Mouse (Mus musculus): ENCODE results near the gene Fbxw8.
A peak's percentile ranks its signal among the peaks of the same experiment; 100 is the strongest.

Fbxw8 gene

DNA sequence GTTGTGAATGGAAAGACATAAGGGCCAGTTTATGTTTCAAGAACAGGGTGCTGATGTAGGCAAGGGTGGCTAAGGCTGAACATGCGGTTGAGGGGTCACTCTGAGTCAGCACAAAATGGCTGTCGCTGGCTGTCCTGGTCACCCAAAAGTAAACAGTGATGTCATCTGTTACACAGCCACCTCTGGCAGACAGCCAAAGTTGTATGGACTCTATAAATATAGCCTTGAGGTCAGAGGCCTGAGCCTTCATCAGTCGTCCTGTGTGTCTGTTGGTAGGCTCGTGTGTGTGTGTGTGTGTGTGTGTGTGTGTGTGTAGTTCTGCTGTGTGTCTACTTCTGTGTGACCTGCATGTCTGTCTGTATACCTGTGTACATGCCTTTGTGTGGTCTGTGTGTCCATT lies 1.7 kb upstream of the Fbxw8 start:
- no peak for DNase-seq (ENCODE audit: low read depth, low spot score)

DNA sequence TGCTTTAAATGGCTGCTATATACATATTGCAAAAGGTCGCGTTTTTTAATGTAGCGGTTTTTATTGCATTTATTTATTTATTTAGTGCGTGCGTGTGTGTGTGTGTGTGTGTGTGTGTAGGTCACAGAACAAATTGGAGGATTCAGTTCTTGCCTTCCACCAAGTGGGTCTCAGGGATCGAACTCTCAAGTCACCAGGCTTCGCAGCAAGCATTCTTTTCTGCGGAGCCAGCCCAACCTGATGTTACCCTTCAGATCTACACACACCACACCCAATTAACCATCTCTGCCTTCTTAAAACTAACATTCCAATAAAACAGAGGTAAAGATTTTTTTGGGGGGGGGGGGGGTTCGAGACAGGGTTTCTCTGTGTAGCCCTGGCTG lies 292 bp upstream of the Fbxw8 start:
- DNase-seq (ENCODE audit: low read depth, low spot score): no peak

DNA sequence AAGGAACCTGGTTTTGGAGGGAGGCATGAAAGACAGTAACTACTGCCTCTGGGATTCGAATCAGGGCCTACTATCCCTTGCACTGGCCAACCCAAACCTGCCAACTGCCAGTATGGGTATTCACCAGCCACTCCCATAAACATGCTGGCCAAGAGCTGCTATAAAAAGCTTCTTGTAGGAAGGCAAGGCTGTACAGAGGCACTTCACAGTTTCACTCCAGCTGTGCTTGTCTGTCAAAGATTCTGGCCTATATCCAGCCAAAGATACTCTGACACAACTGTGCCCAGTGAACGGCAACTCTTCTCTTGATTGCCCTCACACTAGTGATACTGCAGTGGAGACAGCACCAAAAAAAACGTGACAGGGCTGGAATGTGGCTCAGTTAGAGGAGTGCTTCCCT lies 5.6 kb downstream of the Fbxw8 start:
- no peak for DNase-seq (ENCODE audit: low read depth, low spot score)

GRCm38 (mm10) chr5:118147264-118147663 lies 8.0 kb downstream of the Fbxw8 start:
- no peak for DNase-seq (ENCODE audit: low read depth, low spot score)

GRCm38 (mm10) chr5:118145999-118146679 lies 9.1 kb downstream of the Fbxw8 start:
- no peak for DNase-seq (ENCODE audit: low read depth, low spot score)

DNA sequence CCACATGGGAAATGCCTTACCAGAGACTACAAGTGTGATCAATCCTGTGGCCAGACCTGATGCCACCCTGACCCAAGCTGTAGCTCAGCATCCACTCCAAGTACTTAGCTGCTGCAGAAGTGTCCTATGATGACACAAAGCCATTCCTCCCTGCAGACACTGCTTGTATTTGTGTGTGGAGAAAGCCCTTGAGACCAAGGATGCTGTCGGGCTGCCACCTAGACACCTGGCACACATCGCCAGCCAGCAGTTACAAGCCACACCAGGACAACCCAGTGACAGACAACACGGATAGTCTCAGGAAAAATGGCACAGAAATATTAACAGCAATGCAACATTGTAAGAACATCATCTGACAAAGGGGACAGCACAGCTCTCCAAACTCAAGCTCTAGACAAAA lies 9.8 kb downstream of the Fbxw8 start:
- DNase-seq (ENCODE audit: low read depth, low spot score): no peak

DNA sequence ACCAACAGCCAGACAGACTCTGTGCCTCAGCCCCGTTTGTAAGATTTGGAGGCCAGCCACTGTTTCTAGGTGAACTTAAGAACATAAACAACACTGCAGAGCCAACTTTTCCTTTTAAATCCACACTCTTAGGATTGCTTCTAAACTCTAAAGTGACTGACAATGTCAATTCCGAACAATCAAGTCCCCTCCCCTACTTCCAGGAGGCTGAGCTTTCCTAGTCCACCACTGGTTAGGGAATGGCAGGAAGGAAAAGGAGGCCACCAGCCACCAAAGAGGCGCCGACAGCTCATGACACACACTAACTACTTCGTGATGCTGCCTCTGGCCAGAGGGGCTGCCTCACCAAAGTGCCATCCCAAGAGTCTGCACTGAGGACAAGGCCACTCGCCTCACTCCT lies 10.5 kb downstream of the Fbxw8 start:
- DNase-seq (ENCODE audit: low read depth, low spot score): no peak

- DNase-seq (ENCODE audit: low read depth, low spot score): no peak
Measured at GRCm38 (mm10) chr5:118144327-118144726, 10.9 kb downstream of the Fbxw8 start.

DNA sequence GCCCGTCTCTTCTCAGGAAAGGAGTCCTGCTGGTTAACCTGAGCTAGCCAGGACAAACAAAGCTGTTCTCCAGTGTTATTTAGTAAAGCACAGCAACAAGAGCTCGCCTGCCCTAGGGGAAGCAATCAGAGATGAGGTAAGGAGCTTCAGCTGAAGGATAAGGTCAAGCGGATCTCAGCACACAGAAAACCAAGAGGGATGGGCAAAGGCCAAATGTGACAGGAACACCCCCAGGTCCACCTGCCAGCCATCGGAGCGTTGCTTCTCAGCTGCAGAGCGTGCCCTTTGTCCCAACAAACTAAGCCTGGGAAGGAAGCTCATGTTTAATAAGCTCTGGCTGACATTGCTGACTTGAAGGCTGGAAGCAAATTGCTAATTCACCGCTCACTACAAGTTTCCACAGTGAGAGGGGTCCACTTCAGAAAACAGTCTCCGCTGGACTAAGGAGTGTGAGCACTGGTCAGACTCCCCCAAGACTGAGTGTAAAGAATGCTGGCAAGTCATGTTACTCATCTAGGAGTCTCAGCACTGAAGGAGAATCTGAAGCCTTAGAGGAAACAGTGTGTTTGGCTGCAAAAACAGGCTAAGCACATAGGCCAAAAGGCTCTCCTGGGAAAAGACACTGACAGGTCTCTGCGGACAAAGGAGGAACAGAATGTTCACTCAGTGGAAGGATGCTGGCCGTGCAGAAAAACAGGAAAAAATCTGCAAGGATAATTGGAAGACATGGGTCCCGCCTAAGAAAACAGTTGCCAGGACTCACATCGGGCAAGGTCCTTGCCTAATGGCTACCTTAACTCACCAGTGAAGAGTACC lies 11.8 kb downstream of the Fbxw8 start:
- DNase-seq (ENCODE audit: low read depth, low spot score): no peak

DNA sequence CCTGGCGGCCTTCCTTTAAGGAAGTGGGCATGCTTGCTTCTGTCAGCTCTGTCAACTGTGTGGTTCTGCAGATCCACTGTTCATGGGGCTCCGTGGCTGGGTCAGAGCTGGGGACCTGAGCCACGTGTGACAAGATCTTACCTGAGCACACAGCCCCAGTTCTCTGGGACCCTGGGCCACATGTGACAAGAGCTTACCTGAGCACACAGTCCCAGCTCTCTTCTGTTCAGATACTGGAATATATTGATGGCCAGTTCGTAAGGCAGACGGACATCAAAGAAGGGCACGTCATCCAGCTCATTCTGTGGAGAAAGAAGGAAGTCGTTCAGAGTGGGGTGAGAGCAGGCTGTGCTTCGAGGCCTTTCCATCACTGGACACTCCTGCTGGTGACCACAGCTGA lies 12.8 kb downstream of the Fbxw8 start:
- no peak for DNase-seq (ENCODE audit: low read depth, low spot score)

DNA sequence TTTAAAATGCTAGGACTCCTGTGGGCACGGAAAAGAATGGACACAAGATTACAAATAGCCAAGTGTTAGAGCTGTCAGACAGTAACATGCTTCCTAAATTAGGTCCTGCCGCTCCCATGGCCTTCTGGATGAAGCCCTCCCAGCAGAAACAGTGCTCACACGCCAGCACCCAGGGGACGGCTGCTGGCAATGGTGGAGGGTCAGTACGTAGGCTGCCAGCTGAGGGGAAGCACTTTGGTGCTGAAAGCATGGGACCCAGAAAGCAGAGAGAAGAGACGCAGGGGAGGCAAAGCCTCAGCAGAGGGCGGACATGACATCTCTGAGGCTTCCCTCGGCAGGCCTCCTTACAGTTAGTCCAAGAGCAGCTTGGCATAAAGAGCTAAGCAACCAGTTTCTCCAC lies 15.6 kb downstream of the Fbxw8 start:
- DNase-seq (ENCODE audit: low read depth, low spot score): no peak

DNA sequence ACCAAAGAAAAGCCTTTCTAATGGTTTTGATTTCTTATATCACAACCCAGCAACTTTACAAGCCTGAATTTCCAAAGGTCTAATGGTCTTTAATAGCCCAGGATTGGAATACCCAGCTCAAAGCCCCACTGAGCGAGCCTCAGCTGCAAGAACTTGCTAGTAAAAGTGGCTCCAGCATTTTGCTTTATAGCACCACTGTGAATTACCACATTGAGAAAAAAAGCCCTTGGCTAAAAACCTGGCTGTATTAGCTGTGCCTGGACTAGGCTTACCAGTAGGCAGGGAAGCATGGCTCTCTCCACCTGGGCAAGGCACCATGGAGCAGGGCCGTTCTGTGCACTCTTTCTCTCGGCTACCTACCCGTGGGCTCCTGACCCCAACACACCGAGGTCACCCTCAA lies 18.9 kb downstream of the Fbxw8 start:
- no peak for DNase-seq (ENCODE audit: low read depth, low spot score)

DNA sequence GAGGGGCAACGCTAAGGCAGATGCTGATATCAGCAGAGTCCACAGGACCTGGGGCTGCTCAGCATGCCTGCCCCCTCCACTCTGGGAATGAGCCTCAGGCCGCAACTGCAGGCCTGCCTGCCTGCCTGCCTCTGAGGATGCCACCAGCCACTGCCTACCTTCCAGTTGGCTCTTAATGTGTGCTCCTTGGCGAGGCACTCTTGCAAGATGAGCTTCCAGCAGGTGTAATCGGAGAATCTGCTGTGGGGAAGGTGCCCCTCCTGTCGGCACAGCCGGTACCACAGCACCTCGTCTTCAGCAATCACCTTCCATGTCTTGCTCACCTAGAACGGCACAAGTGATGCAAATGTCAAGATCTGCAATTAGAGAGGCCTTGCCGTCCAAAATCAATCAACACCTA lies 26.6 kb downstream of the Fbxw8 start:
- no peak for DNase-seq (ENCODE audit: low read depth, low spot score)

DNA sequence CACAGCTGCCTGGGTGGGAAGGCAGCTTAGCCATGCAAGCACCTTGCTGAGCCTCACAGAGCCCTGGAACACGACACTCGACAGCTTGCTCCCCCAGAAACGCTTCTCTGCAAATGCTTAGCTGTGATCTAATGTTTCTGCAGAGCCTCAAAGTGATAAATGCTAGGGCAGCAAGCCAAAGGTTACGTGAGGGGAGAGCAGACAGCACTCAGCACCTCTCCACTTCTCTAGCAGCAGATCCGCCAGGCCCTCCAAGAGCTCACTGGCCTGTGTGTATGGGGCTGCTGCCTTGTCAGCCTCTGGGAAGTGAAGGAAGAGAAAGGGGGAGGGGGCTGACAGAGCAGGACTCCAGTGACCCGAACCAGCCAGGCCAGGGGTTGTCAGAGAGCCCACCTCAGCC lies 27.1 kb downstream of the Fbxw8 start:
- no peak for DNase-seq (ENCODE audit: low read depth, low spot score)

GRCm38 (mm10) chr5:118126671-118127070 lies 28.6 kb downstream of the Fbxw8 start:
- no peak for DNase-seq (ENCODE audit: low read depth, low spot score)

DNA sequence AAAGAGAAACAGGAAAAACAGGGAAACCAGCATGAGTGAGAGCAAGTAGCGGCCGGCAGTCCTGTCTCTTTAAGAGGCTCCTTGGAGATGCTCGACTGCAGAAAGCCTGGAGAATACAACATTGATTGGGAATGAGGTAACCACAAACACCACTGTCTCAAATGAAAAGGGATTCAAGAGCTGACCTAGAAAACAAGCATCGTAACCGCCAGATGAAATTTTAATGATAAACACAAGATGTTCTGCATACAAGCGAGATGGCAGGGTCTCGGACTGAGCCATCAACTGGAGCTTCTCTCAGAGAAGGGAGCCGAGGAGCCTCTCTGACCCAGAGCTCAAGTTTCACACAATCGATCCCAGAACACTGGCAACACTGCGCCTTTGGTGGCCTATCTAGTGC lies 32.2 kb downstream of the Fbxw8 start:
- DNase-seq (ENCODE audit: low read depth, low spot score): no peak

- peak; percentile 9 for DNase-seq (ENCODE audit: low read depth, low spot score)
Measured at GRCm38 (mm10) chr5:118121928-118122327, 33.3 kb downstream of the Fbxw8 start.

- DNase-seq (ENCODE audit: low read depth, low spot score): no peak
Measured at GRCm38 (mm10) chr5:118120670-118121069, 34.6 kb downstream of the Fbxw8 start.

DNA sequence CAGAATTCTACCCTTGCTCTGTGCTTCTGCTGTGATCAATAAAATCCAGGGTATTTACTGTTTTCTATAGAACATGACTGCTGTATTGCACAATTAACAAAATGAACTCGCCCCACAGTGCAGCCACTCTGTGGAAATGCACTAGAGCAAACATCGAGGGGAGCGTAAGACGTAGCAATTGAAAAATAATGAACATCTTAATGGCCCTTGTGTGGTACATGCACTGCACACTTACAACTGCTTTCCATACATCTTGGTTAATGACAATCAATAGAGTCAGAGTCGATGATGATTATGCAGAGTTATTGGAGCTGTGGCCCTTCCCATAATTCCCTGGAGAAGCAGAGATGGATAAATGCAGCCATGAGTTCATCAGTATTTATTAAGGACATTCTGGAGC lies 36.3 kb downstream of the Fbxw8 start:
- DNase-seq (ENCODE audit: low read depth, low spot score): no peak

DNA sequence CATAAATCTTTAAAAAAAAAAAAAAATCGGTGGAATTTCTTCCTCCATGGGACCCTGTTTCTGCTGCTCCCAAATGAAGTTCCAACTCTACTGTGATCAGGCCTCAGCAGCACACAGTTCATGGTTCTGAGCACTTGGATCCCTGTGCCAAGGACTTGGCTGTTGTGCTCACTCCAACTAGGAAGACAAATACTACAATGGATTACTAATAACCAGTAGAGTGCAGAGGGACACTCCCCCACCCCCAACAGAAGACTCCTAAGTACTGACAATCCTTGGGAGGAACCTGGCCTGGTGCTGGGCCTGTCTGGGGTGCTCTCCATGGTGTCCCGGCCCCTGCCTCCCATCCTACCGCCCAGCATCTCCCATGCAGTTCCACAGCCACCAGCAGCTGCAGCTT lies 36.9 kb downstream of the Fbxw8 start:
- no peak for DNase-seq (ENCODE audit: low read depth, low spot score)

GRCm38 (mm10) chr5:118113617-118114016 lies 41.6 kb downstream of the Fbxw8 start:
- no peak for DNase-seq (ENCODE audit: low read depth, low spot score)

- no peak for DNase-seq (ENCODE audit: low read depth, low spot score)
Measured at GRCm38 (mm10) chr5:118113043-118113442, 42.2 kb downstream of the Fbxw8 start.

DNA sequence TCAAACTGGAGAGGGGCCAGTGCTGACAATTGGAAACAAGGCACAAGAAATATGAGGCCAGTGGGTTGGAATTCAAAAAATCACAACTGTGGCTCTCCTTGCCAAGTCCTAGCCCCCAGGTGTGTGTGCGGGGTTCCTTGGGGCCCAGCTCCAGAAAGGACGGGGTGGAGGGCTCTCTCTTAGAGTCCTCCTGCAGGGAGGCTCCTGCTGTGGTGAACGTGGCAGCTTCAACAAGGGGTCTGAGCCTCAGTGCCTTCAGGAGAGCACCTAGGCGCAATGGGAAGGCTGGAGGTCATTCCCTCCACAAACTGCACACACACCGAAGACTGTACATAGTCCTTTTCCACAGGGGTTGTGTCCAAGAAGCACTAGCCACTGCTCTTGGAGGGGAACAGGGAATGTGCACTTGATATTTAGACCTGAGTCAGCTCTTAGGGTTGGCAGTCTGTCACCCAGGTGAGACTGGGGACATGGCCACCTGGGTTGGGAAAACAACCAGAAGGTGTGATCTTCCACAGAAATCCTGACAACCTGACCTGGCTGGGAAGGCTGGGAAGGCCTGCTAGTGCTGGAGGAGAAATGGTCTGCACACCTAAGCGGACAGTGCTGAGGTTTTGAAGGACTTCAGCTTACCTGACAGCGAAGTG lies 46.3 kb downstream of the Fbxw8 start:
- DNase-seq (ENCODE audit: low read depth, low spot score): no peak
